Mouse (Mus musculus) neural tube, embryonic 11.5 days (tissue): ENCODE results near the gene Hist1h3i. TPM values are rescaled to one million over a fixed set of nuclear protein-coding genes. Genes with fewer than 3 reads are reported as not detected.
"Not testable (repeated sequence)": the region's sequence is repeated elsewhere in the genome, so short reads cannot be mapped to it uniquely, and the experiment has no call there.

Source experiments
- ATAC-seq: fragments of 200-750 bp; cut with Nextera tagmentation; 2 replicates; pipeline ENCODE4 v1.8.0; 2017; ENCODE audit warnings: moderate number of reproducible peaks, mild to moderate bottlenecking, moderate TSS enrichment, moderate library complexity; ENCODE audit not compliant: insufficient read depth, low FRiP score, low TSS enrichment
- DNase-seq: peaks from one replicate; pipeline ENCODE4 v3.0.0-alpha.2; 2015; ENCODE audit warnings: low spot score
- H3K27ac ChIP-seq: fragments of 300-500 bp; sonication (generic); 2 replicates; pipeline ENCODE4 v1.5.1; 2014; ENCODE audit warnings: low read depth, mild to moderate bottlenecking, low read length
- H3K27me3 ChIP-seq: fragments of 300-500 bp; sonication (generic); 2 replicates; pipeline ENCODE4 v1.6.1; 2014; ENCODE audit warnings: mild to moderate bottlenecking, low read length, mixed read lengths; ENCODE audit not compliant: control insufficient read depth, insufficient read depth
- H3K36me3 ChIP-seq: fragments of 300-500 bp; sonication (generic); 2 replicates; pipeline ENCODE4 v1.6.1; 2014; ENCODE audit warnings: mild to moderate bottlenecking, low read length, moderate library complexity, mixed read lengths; ENCODE audit not compliant: control insufficient read depth, insufficient read depth
- H3K4me1 ChIP-seq: fragments of 300-500 bp; sonication (generic); 2 replicates; pipeline ENCODE4 v1.6.1; 2014; ENCODE audit warnings: low read length, mixed read lengths; ENCODE audit not compliant: control insufficient read depth, insufficient read depth
- H3K4me2 ChIP-seq: fragments of 300-500 bp; sonication (generic); 2 replicates; pipeline ENCODE4 v1.6.1; 2014; ENCODE audit warnings: low read depth, mild to moderate bottlenecking, moderate library complexity
- H3K4me3 ChIP-seq: fragments of 300-500 bp; sonication (generic); 2 replicates; pipeline ENCODE4 v1.5.1; 2014; ENCODE audit warnings: low read depth, low read length
- H3K9ac ChIP-seq: fragments of 300-500 bp; sonication (generic); 2 replicates; pipeline ENCODE4 v1.6.1; 2014; ENCODE audit warnings: mild to moderate bottlenecking, low read length
- H3K9me3 ChIP-seq: fragments of 300-500 bp; sonication (generic); 2 replicates; pipeline ENCODE4 v1.6.1; 2016; ENCODE audit warnings: low read length; ENCODE audit not compliant: control insufficient read depth
- WGBS: fragments of 180-500 bp; shearing (Covaris S2); extraction: QIAGEN DNeasy Blood & Tissue Kit; methylation state at CpG from one replicate; pipeline ENCODE4 v1.1.7; 2014; 5-methylcytosine and 5-hydroxymethylcytosine counted together
- polyA plus RNA-seq: library from polyadenylated mRNA; unstranded; fragments of >200 nt; fragmentation: Nextera tagmentation; extraction: Ambion mirVana; gene quantifications from 2 replicates; pipeline ENCODE4 v1.2.1, GENCODE M21; 2014

Hist1h3i gene
- 228 and 229 TPM in 2 replicates for polyA plus RNA-seq

- Histone ChIP-seq H3K9ac (peak within 1 kb of the TSS; percentile 60), H3K4me1 (peaks cover 13% of the 10 kb centered on the region; the same call in 1 of the 2 replicates), H3K4me3 (peak within 1 kb of the TSS; percentile 38), H3K4me2 (peak within 1 kb of the TSS; percentile 66), H3K9me3 (no peaks in the 10 kb centered on the region), H3K27ac (peak within 1 kb of the TSS; percentile 87), H3K36me3 (no peaks in the 10 kb centered on the region), H3K27me3 (no peaks in the 10 kb centered on the region)
- DNase-seq, result peak; percentile 68
- WGBS, result 0% methylated on average over 13 of the region's 20 CpGs
- peak; percentile 60 for ATAC-seq
Measured at GRCm38 (mm10) chr13:21783255-21783617, at the start of gene Hist1h3i. TSS of gene Hist1h3i (minus strand) at chr13:21783370.

- not testable (repeated sequence) for H3K4me3 ChIP-seq
- WGBS, result under 1% methylated on average over 24 of the region's 58 CpGs
Measured at GRCm38 (mm10) chr13:21831418-21832394, 48.5 kb upstream of the Hist1h3i start, which contains the start of gene Hist1h4n. TSS of gene Hist1h4n (minus strand) at chr13:21832196.

GRCm38 (mm10) chr13:21830344-21830743 lies 47.2 kb upstream of the Hist1h3i start:
- ATAC-seq, result no peak
- Histone ChIP-seq H3K4me1 (no peaks in the 10 kb centered on the region), H3K36me3 (no peaks in the 10 kb centered on the region), H3K4me3 (no peak overlapping the region), H3K9ac (no peak overlapping the region), H3K27ac (no peak overlapping the region), H3K4me2 (no peak overlapping the region), H3K9me3 (no peaks in the 10 kb centered on the region), H3K27me3 (no peaks in the 10 kb centered on the region)
- WGBS, result 92% methylated on average over 10 of the region's 10 CpGs
- no peak for DNase-seq

More at GRCm38 (mm10) chr13:21831418-21832394, 48.5 kb upstream of the Hist1h3i start, which contains the start of gene Hist1h4n:
- DNase-seq, H3K27me3 ChIP-seq, H3K4me2 ChIP-seq, H3K27ac ChIP-seq, H3K9me3 ChIP-seq, H3K36me3 ChIP-seq, H3K9ac ChIP-seq, H3K4me1 ChIP-seq: not testable (repeated sequence)
- ATAC-seq, result peak; percentile 81

GRCm38 (mm10) chr13:21828511-21828910 lies 45.3 kb upstream of the Hist1h3i start:
- no peak overlapping the region for H3K27ac ChIP-seq
- no peaks in the 10 kb centered on the region for H3K9me3 ChIP-seq
- H3K4me1 ChIP-seq, result no peaks in the 10 kb centered on the region
- H3K27me3 ChIP-seq, result no peaks in the 10 kb centered on the region
- no peaks in the 10 kb centered on the region for H3K36me3 ChIP-seq
- no peak for ATAC-seq
- no peak overlapping the region for H3K4me3 ChIP-seq
- no peak for DNase-seq
- 80% methylated on average over 3 of the region's 3 CpGs for WGBS
- no peak overlapping the region for H3K9ac ChIP-seq
- no peak overlapping the region for H3K4me2 ChIP-seq

GRCm38 (mm10) chr13:21820082-21820890 lies 37.1 kb upstream of the Hist1h3i start:
- DNase-seq, H3K4me3 ChIP-seq, ATAC-seq, H3K9ac ChIP-seq, H3K27me3 ChIP-seq, H3K36me3 ChIP-seq, H3K9me3 ChIP-seq, H3K4me2 ChIP-seq, H3K4me1 ChIP-seq, H3K27ac ChIP-seq: not testable (repeated sequence)
- 73% methylated on average over 6 of the region's 16 CpGs for WGBS

GRCm38 (mm10) chr13:21812092-21812491 lies 28.9 kb upstream of the Hist1h3i start:
- H3K27me3 ChIP-seq, H3K4me1 ChIP-seq, H3K4me3 ChIP-seq, H3K36me3 ChIP-seq, DNase-seq, H3K27ac ChIP-seq, H3K9ac ChIP-seq, H3K9me3 ChIP-seq: not testable (repeated sequence)
- 0% methylated on average over 12 of the region's 14 CpGs for whole genome bisulfite sequencing
- 0 out of 2 replicates have a peak overlapping the region, but pooled peaks have one; percentile 28 for H3K4me2 ChIP-seq
- ATAC-seq, result peak; percentile 40

GRCm38 (mm10) chr13:21811539-21811938 lies 28.4 kb upstream of the Hist1h3i start, which contains the start of gene Hist1h4m:
TSS of gene Hist1h4m (plus strand) at chr13:21811746.
- H3K36me3 ChIP-seq, H3K27me3 ChIP-seq, H3K4me3 ChIP-seq, DNase-seq, H3K9me3 ChIP-seq, H3K4me1 ChIP-seq, H3K9ac ChIP-seq, H3K27ac ChIP-seq: not testable (repeated sequence)
- H3K4me2 ChIP-seq, result 0 out of 2 replicates have a peak within 1 kb of the TSS, but pooled peaks have one; percentile 28
- no CpG with 5 or more reads among the region's 24 CpGs for WGBS
- peak; percentile 56 for ATAC-seq

GRCm38 (mm10) chr13:21811074-21811473 lies 27.9 kb upstream of the Hist1h3i start:
- H3K36me3 ChIP-seq, H3K4me1 ChIP-seq, H3K4me3 ChIP-seq, H3K27ac ChIP-seq, H3K4me2 ChIP-seq, H3K27me3 ChIP-seq, DNase-seq, H3K9ac ChIP-seq, H3K9me3 ChIP-seq: not testable (repeated sequence)
- WGBS, result no CpG with 5 or more reads among the region's 8 CpGs
- ATAC-seq, result peak; percentile 40
